Mouse (Mus musculus) intestine, embryonic 15.5 days (tissue): ENCODE data around the gene Rpl39. TPM values are rescaled to one million over a fixed set of nuclear protein-coding genes. Genes with fewer than 3 reads are reported as not detected.

ENCODE experiments used
- ATAC-seq: fragments of 200-750 bp; cut with Nextera tagmentation; 2 replicates; pipeline ENCODE4 v1.8.0; 2017; ENCODE audit warnings: moderate TSS enrichment, moderate library complexity
- H3K27ac ChIP-seq: fragments of 300-500 bp; sonication (generic); 2 replicates; pipeline ENCODE4 v1.5.1; 2015; ENCODE audit warnings: mild to moderate bottlenecking, inconsistent platforms
- H3K27me3 ChIP-seq: fragments of 300-500 bp; sonication (generic); replicated peaks from 2 replicates; pipeline ENCODE4 v1.6.1; 2015; ENCODE audit warnings: inconsistent platforms
- H3K36me3 ChIP-seq: fragments of 300-500 bp; sonication (generic); 2 replicates; pipeline ENCODE4 v1.6.1; 2015; ENCODE audit warnings: inconsistent platforms
- H3K4me1 ChIP-seq: fragments of 300-500 bp; sonication (generic); replicated peaks from 2 replicates; pipeline ENCODE4 v1.6.1; 2015; ENCODE audit warnings: inconsistent platforms
- H3K4me2 ChIP-seq: fragments of 300-500 bp; sonication (generic); replicated peaks from 2 replicates; pipeline ENCODE4 v1.6.1; 2015; ENCODE audit warnings: mild to moderate bottlenecking, inconsistent platforms
- H3K4me3 ChIP-seq: fragments of 300-500 bp; sonication (generic); replicated peaks from 2 replicates; pipeline ENCODE4 v1.5.1; 2015; ENCODE audit warnings: inconsistent platforms
- H3K9ac ChIP-seq: fragments of 300-500 bp; sonication (generic); 2 replicates; pipeline ENCODE4 v1.6.1; 2015; ENCODE audit warnings: inconsistent platforms
- H3K9me3 ChIP-seq: fragments of 300-500 bp; sonication (generic); 2 replicates; pipeline ENCODE4 v1.6.1; 2016; ENCODE audit warnings: inconsistent platforms
- WGBS: fragments of 180-500 bp; shearing (Covaris S2); methylation state at CpG from one replicate; pipeline ENCODE4 v1.1.7; 2015; 5-methylcytosine and 5-hydroxymethylcytosine counted together
- polyA plus RNA-seq: library from polyadenylated mRNA; unstranded; fragments of >200 nt; fragmentation: Nextera tagmentation; extraction: Ambion mirVana; gene quantifications from 2 replicates; pipeline ENCODE4 v1.2.1, GENCODE M21; 2015

Rpl39 gene
- polyA plus RNA-seq, 1 experiment from 2014 or later: 629 TPM

GRCm38 (mm10) chrX:37048890-37049823 is 36.0 kb downstream of the Rpl39 start:
- no peak overlapping the region for H3K27ac ChIP-seq
- peak; percentile 36; the same call in 1 of the 2 replicates for ATAC-seq
- no peak overlapping the region for H3K9ac ChIP-seq
- H3K27me3 ChIP-seq: peaks cover 26% of the 10 kb centered on the region
- peaks cover 5% of the 10 kb centered on the region; the same call in 1 of the 2 replicates for H3K4me1 ChIP-seq
- no peaks in the 10 kb centered on the region for H3K36me3 ChIP-seq
- no peaks in the 10 kb centered on the region for H3K9me3 ChIP-seq
- 20% methylated on average over 70 of the region's 70 CpGs for WGBS
- H3K4me2 ChIP-seq: peak overlapping the region; percentile 73
- H3K4me3 ChIP-seq: peak overlapping the region; percentile 30

GRCm38 (mm10) chrX:37048066-37048889 is 36.9 kb downstream of the Rpl39 start, which contains the start of gene Sowahd:
Sowahd (plus strand) TSS chrX:37048845.
- peak; percentile 15; the same call in 1 of the 2 replicates for ATAC-seq
- WGBS: 15% methylated on average over 35 of the region's 38 CpGs
- Histone ChIP-seq H3K27ac (no peak within 1 kb of the TSS), H3K9ac (no peak within 1 kb of the TSS), H3K27me3 (peaks cover 26% of the 10 kb centered on the region), H3K4me2 (peak within 1 kb of the TSS; percentile 73), H3K36me3 (no peaks in the 10 kb centered on the region), H3K4me3 (peak within 1 kb of the TSS; percentile 30), H3K9me3 (no peaks in the 10 kb centered on the region), H3K4me1 (peaks cover 5% of the 10 kb centered on the region; the same call in 1 of the 2 replicates)

GRCm38 (mm10) chrX:37042726-37043125 is 42.5 kb downstream of the Rpl39 start:
- H3K27me3 ChIP-seq: peaks cover 5% of the 10 kb centered on the region
- H3K9ac ChIP-seq: no peak overlapping the region
- H3K4me3 ChIP-seq: no peak overlapping the region
- no peak for ATAC-seq
- no peaks in the 10 kb centered on the region for H3K9me3 ChIP-seq
- no peaks in the 10 kb centered on the region for H3K36me3 ChIP-seq
- no peaks in the 10 kb centered on the region for H3K4me1 ChIP-seq
- WGBS: 23% methylated on average over 9 of the region's 9 CpGs
- H3K27ac ChIP-seq: no peak overlapping the region
- H3K4me2 ChIP-seq: no peak overlapping the region

Other genes with a start within 250 kb of the Rpl39 start
- gene Ube2a, start 211.5 kb downstream of the Rpl39 start, polyA plus RNA-seq: 103 and 115 TPM in 2 replicates
- 27.2 and 28.6 TPM in 2 replicates for gene C330007P06Rik, start 211.3 kb downstream of the Rpl39 start, polyA plus RNA-seq
- 1.7 and 2.1 TPM in 2 replicates for gene Nkrf, start 182.5 kb downstream of the Rpl39 start, polyA plus RNA-seq
- 13.1 and 13.6 TPM in 2 replicates for gene Sept6, start 93.6 kb downstream of the Rpl39 start, polyA plus RNA-seq
- gene Sowahd, start 36.6 kb downstream of the Rpl39 start, polyA plus RNA-seq: not detected in 2 replicates
- gene Upf3b, start 24.9 kb upstream of the Rpl39 start, polyA plus RNA-seq: 18.3 TPM in 2 replicates
- gene Nkap, start 41.4 kb upstream of the Rpl39 start, polyA plus RNA-seq: 11.4 and 12.3 TPM in 2 replicates
- 0.11 TPM in 1 of 2 replicates, not detected in the other for gene Akap14, start 83.4 kb upstream of the Rpl39 start, polyA plus RNA-seq
- gene Ndufa1, start 105.8 kb upstream of the Rpl39 start, polyA plus RNA-seq: 385 and 424 TPM in 2 replicates
- 8.3 and 9.3 TPM in 2 replicates for gene Rnf113a1, start 105.8 kb upstream of the Rpl39 start, polyA plus RNA-seq
- gene Gm9, start 125.6 kb upstream of the Rpl39 start, polyA plus RNA-seq: not detected in 2 replicates
- not detected in 2 replicates for gene Rhox1, start 136.9 kb upstream of the Rpl39 start, polyA plus RNA-seq
- gene Rhox2a, start 159.6 kb upstream of the Rpl39 start, polyA plus RNA-seq: not detected in 2 replicates
- not detected in 2 replicates for gene Rhox3a, start 164.5 kb upstream of the Rpl39 start, polyA plus RNA-seq
- not detected in 2 replicates for gene Rhox4a, start 179.9 kb upstream of the Rpl39 start, polyA plus RNA-seq